Mouse (Mus musculus): ENCODE results near the gene Mbnl3. TPM values are rescaled to one million over a fixed set of nuclear protein-coding genes. Genes with fewer than 3 reads are reported as not detected.

Gene Mbnl3
- total RNA-seq, 2 experiments from 2014 or later, result 0.32 TPM; not detected in 1

- TF ChIP-seq CTCF (IDR thresholded peaks at IDR 0.05), result peak; percentile 58
- peak in 1 of 2 experiments; percentile 7 for DNase-seq (ENCODE audit: extremely low spot score in 1 of 2, low spot score in 2 of 2)
- Histone ChIP-seq H3K4me3 (no peak overlapping the region), H3K27ac (no peak overlapping the region)
- intact Hi-C loops (cut with DNase I), result no loop called here
Measured at GRCm38 (mm10) chrX:51146351-51146750, 60.0 kb downstream of the Mbnl3 start.

- intact Hi-C loops (cut with DNase I), result no loop called here
- no peak for DNase-seq (ENCODE audit: extremely low spot score in 1 of 2, low spot score in 2 of 2)
- TF ChIP-seq CTCF (IDR thresholded peaks at IDR 0.05), result no peak
- Histone ChIP-seq H3K4me3 (no peak overlapping the region), H3K27ac (no peak overlapping the region)
Measured at GRCm38 (mm10) chrX:51140055-51140454, 66.3 kb downstream of the Mbnl3 start.

- no peak for DNase-seq (ENCODE audit: extremely low spot score in 1 of 2, low spot score in 2 of 2)
- intact Hi-C loops (cut with DNase I), result no loop called here
- no peak for TF ChIP-seq CTCF (IDR thresholded peaks at IDR 0.05)
- Histone ChIP-seq H3K4me3 (no peak overlapping the region), H3K27ac (no peak overlapping the region)
Measured at GRCm38 (mm10) chrX:51131325-51131724, 75.0 kb downstream of the Mbnl3 start.

- no peak overlapping the region for H3K4me3 ChIP-seq
- H3K27ac ChIP-seq, result no peak overlapping the region
- intact Hi-C loops (cut with DNase I), result no loop called here
- no peak for TF ChIP-seq CTCF (IDR thresholded peaks at IDR 0.05)
- no peak for DNase-seq (ENCODE audit: extremely low spot score in 1 of 2, low spot score in 2 of 2)
Measured at GRCm38 (mm10) chrX:51102748-51103147, 103.6 kb downstream of the Mbnl3 start.

- intact Hi-C loops (cut with DNase I), result no loop called here
Measured at GRCm38 (mm10) chrX:51084972-51085371, 121.4 kb downstream of the Mbnl3 start.

GRCm38 (mm10) chrX:51084211-51084610, 122.1 kb downstream of the Mbnl3 start:
- Histone ChIP-seq H3K27ac (no peak overlapping the region), H3K4me3 (no peak overlapping the region)
- DNase-seq (ENCODE audit: extremely low spot score in 1 of 2, low spot score in 2 of 2), result no peak
- no peak for TF ChIP-seq CTCF (IDR thresholded peaks at IDR 0.05)
- intact Hi-C loops (cut with DNase I), result no loop called here

More at GRCm38 (mm10) chrX:51084972-51085371, 121.4 kb downstream of the Mbnl3 start:
- H3K27ac ChIP-seq, result no peak overlapping the region
- H3K4me3 ChIP-seq, result no peak overlapping the region
- no peak for TF ChIP-seq CTCF (IDR thresholded peaks at IDR 0.05)
- DNase-seq (ENCODE audit: extremely low spot score in 1 of 2, low spot score in 2 of 2), result no peak

GRCm38 (mm10) chrX:51076744-51077143, 129.6 kb downstream of the Mbnl3 start:
- no peak overlapping the region for H3K4me3 ChIP-seq
- no peak overlapping the region for H3K27ac ChIP-seq
- peak; percentile 49 for TF ChIP-seq CTCF (IDR thresholded peaks at IDR 0.05)
- intact Hi-C loops (cut with DNase I), result no loop called here
- DNase-seq (ENCODE audit: extremely low spot score in 1 of 2, low spot score in 2 of 2), result no peak

Small RNA genes lying within 50 kb of the gene (microRNA-seq; reads per million reads assigned to microRNA genes)
- gene Gm23417, result 0 reads per million in 2 experiments

Other genes with a start within 250 kb of the Mbnl3 start
- gene Rap2c, start 188.5 kb downstream of the Mbnl3 start, total RNA-seq (2021), result 10 to 100 TPM; 27.0 to 28.7 TPM

Data from left cerebral cortex, adult 2 months (tissue).